8 mouse cellular contexts compared by ENCODE assay signal in the genomic region with DNA sequence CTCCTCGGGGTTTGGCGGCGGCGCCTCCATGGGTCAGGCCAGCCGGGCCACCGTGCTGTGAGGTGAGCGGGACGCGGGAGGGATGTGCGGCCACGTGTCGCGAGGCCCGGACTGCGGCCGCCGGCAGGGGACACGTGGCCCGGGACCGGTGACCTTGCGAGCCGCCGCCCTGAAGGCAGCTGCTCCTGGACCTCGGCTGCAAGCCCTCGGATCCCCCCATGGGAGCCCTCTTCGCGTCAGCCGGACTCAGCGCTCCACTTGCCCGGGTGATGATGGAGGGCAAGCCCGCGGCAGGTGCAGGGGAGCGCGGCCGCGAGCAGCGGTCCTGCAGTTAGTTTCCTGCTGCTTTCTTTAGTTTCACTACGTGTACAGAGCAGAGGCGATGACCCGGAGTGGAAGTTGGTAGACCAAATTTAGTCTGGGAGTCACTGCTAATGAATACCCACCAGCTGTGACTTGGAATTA. TPM values are rescaled to one million over a fixed set of nuclear protein-coding genes. Genes with fewer than 3 reads are reported as not detected.
DNase-seq lines count a peak whose midpoint lies in the region; ATAC-seq and TF ChIP-seq lines count a peak whose summit lies in the region.

No protein-coding gene starts in this region.

- DNase-seq in kidney, adult 11 months: no peak
- DNase-seq in ES-E14 (ENCODE audit: low read depth, low spot score): no peak
- DNase-seq in hindbrain, embryonic 14.5 days (ENCODE audit: low spot score): peak; percentile 41
- DNase-seq in midbrain, embryonic 10.5 days (ENCODE audit: low spot score): no peak
- no peak for DNase-seq in Muller cell, postnatal 12 days (ENCODE audit: inconsistent ontology term)
- DNase-seq in cerebellum, postnatal 25 days: no peak

- in situ Hi-C loops in ES-E14 (cut with MboI; ENCODE audit: low sequenced_read_pairs in 2 of 2, unreplicated experiment in 2 of 2): no loop called here

- peaks cover 31% of the 10 kb centered on the region for H3K36me3 ChIP-seq in kidney, embryonic 16.5 days (ENCODE audit: insufficient read depth, low read length)
- H3K36me3 ChIP-seq in ES-E14 (ENCODE audit: control insufficient read depth, insufficient read depth, low read length, poor library complexity, severe bottlenecking): peaks cover 32% of the 10 kb centered on the region
- H3K36me3 ChIP-seq in embryonic facial prominence, embryonic 12.5 days: peaks cover 31% of the 10 kb centered on the region
- peaks cover 30% of the 10 kb centered on the region for H3K36me3 ChIP-seq in hindbrain, embryonic 14.5 days (replicated peaks; ENCODE audit: control insufficient read depth, insufficient read depth)
- H3K36me3 ChIP-seq in midbrain, embryonic 10.5 days: peaks cover 36% of the 10 kb centered on the region

- H3K27ac ChIP-seq in kidney, embryonic 16.5 days (ENCODE audit: low read length): peak overlapping the region; percentile 92
- H3K27ac ChIP-seq in ES-E14 (ENCODE audit: insufficient read depth, low read depth, low read length, poor library complexity, severe bottlenecking): peak overlapping the region; percentile 92
- peak overlapping the region; percentile 91 for H3K27ac ChIP-seq in embryonic facial prominence, embryonic 12.5 days
- peak overlapping the region; percentile 89 for H3K27ac ChIP-seq in hindbrain, embryonic 14.5 days
- H3K27ac ChIP-seq in midbrain, embryonic 10.5 days (replicated peaks): peak overlapping the region; percentile 99

- H3K4me1 ChIP-seq in kidney, embryonic 16.5 days (ENCODE audit: insufficient read depth, low read length): peaks cover 13% of the 10 kb centered on the region
- H3K4me1 ChIP-seq in ES-E14 (ENCODE audit: control insufficient read depth in 2 of 2, insufficient read depth in 2 of 2, low read length in 2 of 2, poor library complexity in 1 of 2): no peaks in the 10 kb centered on the region; a peak in 1 of 4 replicates
- H3K4me1 ChIP-seq in embryonic facial prominence, embryonic 12.5 days: peaks cover 11% of the 10 kb centered on the region; the same call in 1 of the 2 replicates
- H3K4me1 ChIP-seq in hindbrain, embryonic 14.5 days (replicated peaks; ENCODE audit: control insufficient read depth, insufficient read depth, low read length): peaks cover 21% of the 10 kb centered on the region
- peaks cover 24% of the 10 kb centered on the region for H3K4me1 ChIP-seq in midbrain, embryonic 10.5 days

- no peaks in the 10 kb centered on the region for H3K9me3 ChIP-seq in kidney, embryonic 16.5 days (ENCODE audit: low read length)
- H3K9me3 ChIP-seq in ES-E14 (ENCODE audit: control insufficient read depth, insufficient read depth, low read depth, low read length): no peaks in the 10 kb centered on the region
- H3K9me3 ChIP-seq in embryonic facial prominence, embryonic 12.5 days: no peaks in the 10 kb centered on the region
- no peaks in the 10 kb centered on the region for H3K9me3 ChIP-seq in hindbrain, embryonic 14.5 days (ENCODE audit: control insufficient read depth, low read length)
- no peaks in the 10 kb centered on the region for H3K9me3 ChIP-seq in midbrain, embryonic 10.5 days (replicated peaks)

- peak overlapping the region; percentile 81 for H3K4me2 ChIP-seq in kidney, embryonic 16.5 days (replicated peaks; ENCODE audit: low read depth, low read length)
- H3K4me2 ChIP-seq in embryonic facial prominence, embryonic 12.5 days (replicated peaks): peak overlapping the region; percentile 73
- peak overlapping the region; percentile 72 for H3K4me2 ChIP-seq in hindbrain, embryonic 14.5 days (replicated peaks)

- H3K4me3 ChIP-seq in kidney, embryonic 16.5 days (ENCODE audit: low read length): peak overlapping the region; percentile 94
- peak overlapping the region; percentile 87 to 95 for H3K4me3 ChIP-seq in ES-E14 (ENCODE audit: insufficient read depth in 1 of 2, low read depth in 1 of 2, low read length in 2 of 2, poor library complexity in 1 of 2, severe bottlenecking in 1 of 2)
- peak overlapping the region; percentile 91 for H3K4me3 ChIP-seq in embryonic facial prominence, embryonic 12.5 days
- H3K4me3 ChIP-seq in hindbrain, embryonic 14.5 days (replicated peaks; ENCODE audit: low read length): peak overlapping the region; percentile 94
- H3K4me3 ChIP-seq in midbrain, embryonic 10.5 days: peak overlapping the region; percentile 91

- peak; percentile 65 for ATAC-seq in kidney, embryonic 16.5 days (ENCODE audit: low FRiP score, low TSS enrichment)
- ATAC-seq in embryonic facial prominence, embryonic 12.5 days (ENCODE audit: insufficient number of reproducible peaks, insufficient read depth, low FRiP score, low TSS enrichment): peak; percentile 68
- peak; percentile 57 for ATAC-seq in hindbrain, embryonic 14.5 days (ENCODE audit: low FRiP score)

- H3K9ac ChIP-seq in kidney, embryonic 16.5 days (replicated peaks; ENCODE audit: low read length): peak overlapping the region; percentile 91
- peak overlapping the region; percentile 97 for H3K9ac ChIP-seq in ES-E14 (ENCODE audit: insufficient read depth, low read depth, low read length, poor library complexity, severe bottlenecking)
- peak overlapping the region; percentile 94 for H3K9ac ChIP-seq in embryonic facial prominence, embryonic 12.5 days
- peak overlapping the region; percentile 90 for H3K9ac ChIP-seq in hindbrain, embryonic 14.5 days

- whole genome bisulfite sequencing in kidney, embryonic 16.5 days: 0% methylated on average over 38 of the region's 40 CpGs
- under 1% methylated on average over 29 of the region's 40 CpGs for whole genome bisulfite sequencing in embryonic facial prominence, embryonic 12.5 days
- under 1% methylated on average over 40 of the region's 40 CpGs for WGBS in hindbrain, embryonic 14.5 days
- WGBS in midbrain, embryonic 10.5 days: 0% methylated on average over 40 of the region's 40 CpGs

- H3K27me3 ChIP-seq in kidney, embryonic 16.5 days (ENCODE audit: insufficient read depth, low read length): no peaks in the 10 kb centered on the region
- no peaks in the 10 kb centered on the region for H3K27me3 ChIP-seq in embryonic facial prominence, embryonic 12.5 days
- H3K27me3 ChIP-seq in hindbrain, embryonic 14.5 days (ENCODE audit: control insufficient read depth, insufficient read depth, low read length): no peaks in the 10 kb centered on the region
- no peaks in the 10 kb centered on the region for H3K27me3 ChIP-seq in midbrain, embryonic 10.5 days (ENCODE audit: low read depth, poor library complexity, severe bottlenecking)

TF ChIP-seq in ES-E14, 5 proteins besides CTCF, POLR2A, EP300 and RAD21:
- TF ChIP-seq ZNF384 (IDR thresholded peaks at IDR 0.05; ENCODE audit: low read depth, low read length) (no peak), HCFC1 (IDR thresholded peaks at IDR 0.05; ENCODE audit: borderline replicate concordance, insufficient read depth, low read length) (no peak; the same call in 1 of the 2 replicates), MAFK (IDR thresholded peaks at IDR 0.05; ENCODE audit: insufficient read depth, low read depth, low read length) (no peak), CHD2 (IDR thresholded peaks at IDR 0.05; ENCODE audit: low read depth, low read length) (no peak), ZC3H11A (IDR thresholded peaks at IDR 0.05; ENCODE audit: borderline replicate concordance, low read depth, low read length) (no peak)

RNA-seq across cellular contexts. Expression of a gene that starts 0.5 kb away (rescaled TPM):
- 217 and 223 TPM in 2 replicates for polyA plus RNA-seq in kidney, embryonic 16.5 days (2015; fragmentation: Nextera tagmentation; extraction: Ambion mirVana)
- total RNA-seq in ES-E14 (2012; rRNA removed): 822 and 869 TPM in 2 replicates
- polyA plus RNA-seq in embryonic facial prominence, embryonic 12.5 days (2016; fragmentation: Nextera tagmentation; extraction: Ambion mirVana): 272 and 277 TPM in 2 replicates
- polyA plus RNA-seq in hindbrain, embryonic 14.5 days (2014; fragmentation: Nextera tagmentation; extraction: Ambion mirVana): 143 and 144 TPM in 2 replicates
- 269 and 305 TPM in 2 replicates for polyA plus RNA-seq in midbrain, embryonic 10.5 days (2016; fragmentation: Nextera tagmentation; extraction: Ambion mirVana)
